Mouse (Mus musculus) megakaryocyte, embryonic 14.5 days (primary cell): Measurements from ENCODE around the gene Catsperd.

Source experiments
- FLI1 ChIP-seq: IDR thresholded peaks from 2 replicates; pipeline ENCODE4 v1.6.1; 2012; ENCODE audit warnings: low read length, inconsistent platforms, mixed read lengths
- GATA1 ChIP-seq: IDR thresholded peaks from 3 replicates; pipeline ENCODE4 v1.6.1; 2012; ENCODE audit warnings: mixed read lengths, low read length, inconsistent platforms, borderline replicate concordance

- TF ChIP-seq GATA1 (no peak), FLI1 (no peak)
Observed at GRCm38 (mm10) chr17:56583611-56584256, 44.2 kb upstream of the Catsperd start.
